Mouse (Mus musculus) thymus, adult 2 months (tissue): ENCODE data around the gene Gm19684.
"Not testable (repeated sequence)": the region's sequence is repeated elsewhere in the genome, so short reads cannot be mapped to it uniquely, and the experiment has no call there.

Experiments used
- CTCF ChIP-seq: fragments of 200-500 bp; IDR thresholded peaks from 2 replicates; pipeline ENCODE4 v1.5.1; 2012; ENCODE audit warnings: mild to moderate bottlenecking, control low read depth, low read length, moderate library complexity, borderline replicate concordance; ENCODE audit not compliant: control insufficient read depth, poor library complexity, insufficient read depth; ENCODE audit errors: extremely low read depth
- POLR2A ChIP-seq: fragments of 200-500 bp; IDR thresholded peaks from 2 replicates; pipeline ENCODE4 v1.6.1; 2012; ENCODE audit warnings: mild to moderate bottlenecking, low read length, control low read depth, moderate library complexity; ENCODE audit not compliant: control insufficient read depth, poor library complexity, insufficient read depth; ENCODE audit errors: extremely low read depth

GRCm38 (mm10) chr17:36092520-36092919 is 29.0 kb upstream of the Gm19684 start:
- not testable (repeated sequence) for TF ChIP-seq POLR2A, CTCF
